Mouse (Mus musculus): ENCODE results near the gene Hist2h3c2. TPM values are rescaled to one million over a fixed set of nuclear protein-coding genes. Genes with fewer than 3 reads are reported as not detected.
"Not testable (repeated sequence)": the region's sequence is repeated elsewhere in the genome, so short reads cannot be mapped to it uniquely, and the experiment has no call there.

Hist2h3c2 gene
- polyA plus RNA-seq, 1 experiment from 2014 or later: 6.5 TPM

DNA sequence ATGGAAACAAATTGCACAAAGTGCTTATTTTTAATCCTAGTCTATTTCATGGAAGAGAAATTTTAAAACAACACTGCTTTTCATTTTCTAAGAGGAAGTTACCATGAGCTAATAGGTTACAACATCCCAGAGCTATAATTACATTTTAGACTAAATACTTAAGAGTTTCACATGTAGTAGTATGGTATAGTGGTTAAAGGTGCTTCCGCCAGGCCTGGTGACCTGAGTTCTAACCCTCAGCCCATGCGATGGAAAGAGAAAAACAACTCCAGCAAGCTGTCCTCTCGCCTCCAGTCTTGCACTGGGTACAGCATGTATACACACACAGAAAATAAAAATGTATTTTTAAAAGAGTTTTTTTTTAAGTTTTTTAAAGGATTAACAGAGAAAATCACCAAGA, 12.9 kb upstream of the Hist2h3c2 start:
- 85% methylated on average over 3 of the region's 3 CpGs for WGBS
- no peak for ATAC-seq

DNA sequence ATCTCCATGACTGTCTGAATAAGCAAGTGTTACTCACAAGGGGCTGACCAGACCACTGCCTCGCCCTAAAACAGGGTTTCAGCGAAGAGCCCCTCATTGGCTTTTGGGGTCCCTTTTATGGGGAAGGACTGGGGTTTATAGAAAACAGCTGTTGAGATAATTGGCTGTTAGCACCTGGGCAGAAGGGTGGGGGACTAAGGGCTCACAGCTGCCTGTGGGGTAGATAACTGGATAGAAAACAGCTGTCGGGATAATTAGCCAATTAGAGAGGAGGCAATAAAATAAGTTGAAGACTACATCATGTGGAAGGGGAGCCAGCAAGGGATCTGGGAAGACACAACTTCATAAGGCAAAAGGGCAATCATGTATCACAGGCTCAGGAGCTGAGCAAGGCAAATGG, 12.0 kb upstream of the Hist2h3c2 start:
- H3K4me2 ChIP-seq (replicated peaks): no peak overlapping the region
- WGBS: 61% methylated on average over 3 of the region's 3 CpGs

More for the DNA sequence above, 12.9 kb upstream of the Hist2h3c2 start:
- Histone ChIP-seq H3K4me3 (replicated peaks) (no peak overlapping the region), H3K36me3 (no peaks in the 10 kb centered on the region), H3K9me3 (no peaks in the 10 kb centered on the region), H3K4me2 (replicated peaks) (no peak overlapping the region), H3K27ac (no peak overlapping the region), H3K9ac (no peak overlapping the region), H3K4me1 (replicated peaks) (peaks cover 11% of the 10 kb centered on the region; the same call in 1 of the 2 replicates), H3K27me3 (replicated peaks) (no peaks in the 10 kb centered on the region)

DNA sequence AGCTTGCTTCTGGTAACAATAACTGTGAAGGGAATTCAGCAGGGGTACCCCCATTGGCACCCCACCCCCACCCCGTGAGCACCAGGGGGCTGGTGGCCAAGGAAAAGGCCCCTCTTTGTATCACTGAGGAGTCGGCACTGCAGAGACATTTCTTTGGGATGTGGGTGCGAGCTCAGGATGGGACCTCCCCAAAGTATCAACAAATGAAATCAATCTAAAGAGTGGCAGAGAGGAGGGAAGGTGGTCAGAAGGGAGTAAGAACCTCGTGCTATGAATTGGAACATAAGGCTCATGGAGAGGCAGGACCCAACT, 10.1 kb upstream of the Hist2h3c2 start:
- Histone ChIP-seq H3K36me3 (no peaks in the 10 kb centered on the region), H3K27ac (no peak overlapping the region), H3K9ac (no peak overlapping the region), H3K27me3 (replicated peaks) (no peaks in the 10 kb centered on the region), H3K4me2 (replicated peaks) (peak overlapping the region; percentile 56), H3K4me3 (replicated peaks) (peak overlapping the region; percentile 0; the same call in 1 of the 2 replicates), H3K9me3 (no peaks in the 10 kb centered on the region), H3K4me1 (replicated peaks) (peaks cover 13% of the 10 kb centered on the region)
- 43% methylated on average over 4 of the region's 4 CpGs for WGBS
- ATAC-seq: no peak

More for the DNA sequence above, 12.0 kb upstream of the Hist2h3c2 start:
- H3K9me3 ChIP-seq: no peaks in the 10 kb centered on the region
- H3K4me3 ChIP-seq (replicated peaks): no peak overlapping the region
- no peaks in the 10 kb centered on the region for H3K27me3 ChIP-seq (replicated peaks)
- H3K27ac ChIP-seq: no peak overlapping the region
- no peaks in the 10 kb centered on the region for H3K36me3 ChIP-seq
- ATAC-seq: no peak
- no peak overlapping the region for H3K9ac ChIP-seq
- H3K4me1 ChIP-seq (replicated peaks): peaks cover 9% of the 10 kb centered on the region; the same call in 1 of the 2 replicates

- WGBS: 25% methylated on average over 6 of the region's 6 CpGs
- ATAC-seq: no peak
- Histone ChIP-seq H3K27ac (no peak overlapping the region), H3K4me1 (replicated peaks) (peaks cover 18% of the 10 kb centered on the region), H3K36me3 (no peaks in the 10 kb centered on the region), H3K9ac (peak overlapping the region; percentile 45; the same call in 1 of the 2 replicates), H3K4me3 (replicated peaks) (peak overlapping the region; percentile 43), H3K27me3 (replicated peaks) (no peaks in the 10 kb centered on the region), H3K4me2 (replicated peaks) (peak overlapping the region; percentile 56), H3K9me3 (no peaks in the 10 kb centered on the region)
Measured at GRCm38 (mm10) chr3:96248141-96249033, 9.5 kb upstream of the Hist2h3c2 start.

DNA sequence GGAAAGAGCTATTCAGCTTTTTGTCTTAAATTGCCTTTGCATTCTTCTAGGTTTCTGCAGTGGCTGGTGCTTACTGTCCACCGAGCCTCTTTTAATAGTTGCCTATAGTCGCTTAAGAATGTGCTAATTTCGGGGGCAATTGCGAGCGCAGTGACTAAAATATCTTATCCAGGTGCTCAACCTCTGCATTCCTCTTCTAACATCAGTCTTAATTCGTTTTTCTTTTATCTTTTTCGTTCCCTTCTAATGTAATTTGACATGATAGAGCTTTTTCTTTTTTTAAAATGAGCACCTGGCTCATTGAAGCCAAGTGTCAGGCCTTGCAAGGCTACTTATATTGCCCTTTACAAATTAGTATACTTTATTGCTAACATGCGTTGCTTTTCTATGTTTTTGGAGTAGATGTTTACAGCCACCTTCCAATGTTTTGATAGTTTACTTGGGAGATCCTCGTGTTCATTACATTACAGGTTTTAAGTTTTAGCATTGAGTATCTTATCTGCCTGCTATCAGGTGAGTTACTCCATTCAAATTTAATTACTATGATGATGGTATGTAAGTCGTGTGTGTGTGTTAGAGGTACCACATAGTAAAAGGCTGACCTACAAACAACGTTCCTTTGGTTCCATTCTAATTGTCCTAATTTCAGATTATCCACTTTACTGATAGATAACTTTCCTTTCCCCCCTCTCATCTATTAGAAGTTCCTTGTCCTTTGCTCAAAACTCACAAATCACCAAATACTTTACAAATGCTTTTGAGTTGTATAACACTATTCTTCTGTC, 8.6 kb upstream of the Hist2h3c2 start:
- Histone ChIP-seq H3K36me3 (no peaks in the 10 kb centered on the region), H3K27me3 (replicated peaks) (no peaks in the 10 kb centered on the region), H3K4me2 (replicated peaks) (peak overlapping the region; percentile 56), H3K27ac (peak overlapping the region; percentile 58; the same call in 1 of the 2 replicates), H3K4me3 (replicated peaks) (peak overlapping the region; percentile 43), H3K9me3 (no peaks in the 10 kb centered on the region), H3K4me1 (replicated peaks) (peaks cover 18% of the 10 kb centered on the region), H3K9ac (peak overlapping the region; percentile 45)
- no peak for ATAC-seq
- 4% methylated on average over 11 of the region's 11 CpGs for WGBS

DNA sequence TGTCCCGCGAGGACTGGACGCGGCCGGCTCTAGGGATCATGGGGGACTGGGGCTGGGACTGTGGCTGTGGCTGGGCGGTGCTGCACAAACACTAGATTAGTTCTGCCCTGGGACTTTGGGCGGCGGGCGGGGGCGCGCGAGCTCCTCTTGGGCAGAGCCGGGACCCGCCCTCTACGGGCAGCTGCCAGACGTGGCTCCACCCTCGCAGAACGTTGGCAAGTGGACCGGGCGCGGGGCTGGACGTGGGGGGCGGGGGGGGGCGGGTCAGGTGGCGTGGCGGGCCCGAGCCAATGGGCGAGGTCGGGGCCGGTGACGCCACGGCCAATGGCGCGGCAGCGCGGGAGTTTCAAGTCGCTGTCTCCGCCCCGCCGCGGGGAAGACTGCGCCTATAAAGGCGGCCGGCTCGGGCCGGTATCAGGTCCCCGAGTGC, 7.5 kb upstream of the Hist2h3c2 start, which contains the start of gene Hist2h3c1:
Gene Hist2h3c1 (plus strand): TSS at position 259 of the 430 bp plus-strand sequence.
- H3K36me3 ChIP-seq; H3K27me3 ChIP-seq (replicated peaks); H3K9me3 ChIP-seq: not testable (repeated sequence)
- WGBS: 0% methylated on average over 13 of the region's 47 CpGs
- Histone ChIP-seq H3K4me3 (replicated peaks) (peak within 1 kb of the TSS; percentile 43), H3K4me2 (replicated peaks) (peak within 1 kb of the TSS; percentile 56), H3K4me1 (replicated peaks) (peaks cover 18% of the 10 kb centered on the region), H3K9ac (peak within 1 kb of the TSS; percentile 45), H3K27ac (peak within 1 kb of the TSS; percentile 60; the same call in 1 of the 2 replicates)
- ATAC-seq: peak; percentile 93

DNA sequence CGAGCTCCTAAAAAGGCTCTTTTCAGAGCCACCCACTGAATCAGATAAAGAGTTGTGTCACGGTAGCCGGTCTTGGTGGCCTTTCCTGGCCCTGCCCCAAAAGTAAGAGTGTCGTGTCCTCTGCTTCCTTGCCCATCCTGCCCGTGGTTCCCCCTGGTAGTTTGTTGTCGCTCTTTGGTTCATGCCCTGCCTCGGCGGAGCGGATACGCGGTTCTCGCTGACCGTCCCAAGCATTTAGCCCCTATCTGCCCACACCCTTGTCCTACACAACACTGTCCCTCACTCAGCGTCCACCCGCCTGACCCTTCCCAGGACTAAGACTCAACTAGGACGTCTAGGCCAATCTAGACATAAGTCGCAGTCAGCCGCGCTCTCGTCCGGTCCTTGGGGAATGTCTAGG, 7.1 kb upstream of the Hist2h3c2 start:
- 0 out of 2 replicates have a peak overlapping the region, but pooled peaks have one; percentile 35 for H3K4me2 ChIP-seq (replicated peaks)
- not testable (repeated sequence) for H3K9me3 ChIP-seq; H3K36me3 ChIP-seq; ATAC-seq; H3K27me3 ChIP-seq (replicated peaks); H3K9ac ChIP-seq
- 0% methylated on average over 10 of the region's 21 CpGs for WGBS
- peak overlapping the region; percentile 28; the same call in 1 of the 2 replicates for H3K4me3 ChIP-seq (replicated peaks)
- peaks cover 18% of the 10 kb centered on the region for H3K4me1 ChIP-seq (replicated peaks)
- 0 out of 2 replicates have a peak overlapping the region, but pooled peaks have one; percentile 60 for H3K27ac ChIP-seq

- Histone ChIP-seq H3K4me2 (replicated peaks) (peak within 1 kb of the TSS; percentile 65), H3K9ac (peak within 1 kb of the TSS; percentile 74), H3K27ac (peak within 1 kb of the TSS; percentile 97)
Measured at GRCm38 (mm10) chr3:96245003-96245886, 6.3 kb upstream of the Hist2h3c2 start, which contains the start of gene Hist2h2aa1. Hist2h2aa1 (plus strand) TSS chr3:96245497.

DNA sequence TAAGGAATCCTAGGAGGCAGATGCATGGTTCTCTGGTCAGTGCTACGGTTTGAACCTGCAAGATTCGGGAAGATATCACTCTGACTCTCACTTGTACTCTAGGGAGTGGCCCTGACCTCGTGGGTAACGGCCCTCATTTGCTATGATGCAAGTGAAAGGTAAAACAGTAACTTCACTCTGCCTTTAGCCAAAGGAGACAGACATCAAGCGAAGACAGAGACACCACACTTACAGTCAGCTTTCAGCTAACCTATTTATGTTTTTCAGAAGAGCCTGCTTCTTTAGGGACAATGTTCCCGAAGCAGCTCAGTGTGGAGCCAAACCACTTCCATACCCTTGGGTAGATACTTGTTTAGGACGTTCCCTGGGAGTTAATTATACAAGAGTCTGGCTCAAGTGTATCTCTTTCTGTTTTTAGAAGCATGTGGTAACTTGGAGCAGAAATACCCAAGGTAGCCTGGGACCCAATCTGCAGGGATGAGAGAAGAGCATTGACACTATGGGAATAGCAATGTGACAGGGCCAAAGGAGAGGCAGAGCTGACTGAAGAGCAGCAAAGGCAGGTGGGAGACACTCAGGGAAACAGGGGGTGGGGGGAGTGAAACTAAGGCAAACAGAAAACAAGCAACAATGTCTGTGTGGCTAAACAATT, 5.1 kb upstream of the Hist2h3c2 start:
- peak overlapping the region; percentile 65 for H3K4me2 ChIP-seq (replicated peaks)
- ATAC-seq: no peak
- WGBS: 66% methylated on average over 7 of the region's 7 CpGs
- H3K4me3 ChIP-seq (replicated peaks): no peak overlapping the region
- no peaks in the 10 kb centered on the region for H3K27me3 ChIP-seq (replicated peaks)
- H3K36me3 ChIP-seq: no peaks in the 10 kb centered on the region
- H3K9me3 ChIP-seq: no peaks in the 10 kb centered on the region
- H3K27ac ChIP-seq: peak overlapping the region; percentile 97
- peaks cover 12% of the 10 kb centered on the region for H3K4me1 ChIP-seq (replicated peaks)
- peak overlapping the region; percentile 74; the same call in 1 of the 2 replicates for H3K9ac ChIP-seq

More at GRCm38 (mm10) chr3:96245003-96245886, 6.3 kb upstream of the Hist2h3c2 start, which contains the start of gene Hist2h2aa1:
- H3K36me3 ChIP-seq; H3K27me3 ChIP-seq (replicated peaks); H3K9me3 ChIP-seq: not testable (repeated sequence)
- Histone ChIP-seq H3K4me1 (replicated peaks) (peaks cover 13% of the 10 kb centered on the region), H3K4me3 (replicated peaks) (peak within 1 kb of the TSS; percentile 50)
- peak; percentile 89 for ATAC-seq
- under 1% methylated on average over 39 of the region's 88 CpGs for WGBS

- H3K9me3 ChIP-seq: no peaks in the 10 kb centered on the region
Measured at GRCm38 (mm10) chr3:96240799-96241197, 1.9 kb upstream of the Hist2h3c2 start.

More at GRCm38 (mm10) chr3:96240799-96241197, 1.9 kb upstream of the Hist2h3c2 start:
- Histone ChIP-seq H3K36me3 (no peaks in the 10 kb centered on the region), H3K4me1 (replicated peaks) (peaks cover 20% of the 10 kb centered on the region), H3K9ac (no peak overlapping the region), H3K4me3 (replicated peaks) (no peak overlapping the region), H3K4me2 (replicated peaks) (peak overlapping the region; percentile 46), H3K27me3 (replicated peaks) (no peaks in the 10 kb centered on the region), H3K27ac (peak overlapping the region; percentile 67)
- ATAC-seq: no peak
- WGBS: 73% methylated on average over 9 of the region's 9 CpGs
